Mouse (Mus musculus) kidney, adult 2 months (tissue): Measurements from ENCODE around the gene Tmem170b.

Experiments used
- CTCF ChIP-seq: fragments of 200-500 bp; conservative IDR thresholded peaks from 2 replicates; pipeline ENCODE4 v1.5.1; 2011; ENCODE audit warnings: low read depth, mild to moderate bottlenecking, control low read depth, low read length, moderate library complexity, mixed read lengths; ENCODE audit not compliant: insufficient read depth, insufficient read length
- POLR2A ChIP-seq: fragments of 200-500 bp; IDR thresholded peaks from one replicate; pipeline ENCODE4 v1.6.1; 2011; ENCODE audit warnings: low read depth, low read length, control low read depth

DNA sequence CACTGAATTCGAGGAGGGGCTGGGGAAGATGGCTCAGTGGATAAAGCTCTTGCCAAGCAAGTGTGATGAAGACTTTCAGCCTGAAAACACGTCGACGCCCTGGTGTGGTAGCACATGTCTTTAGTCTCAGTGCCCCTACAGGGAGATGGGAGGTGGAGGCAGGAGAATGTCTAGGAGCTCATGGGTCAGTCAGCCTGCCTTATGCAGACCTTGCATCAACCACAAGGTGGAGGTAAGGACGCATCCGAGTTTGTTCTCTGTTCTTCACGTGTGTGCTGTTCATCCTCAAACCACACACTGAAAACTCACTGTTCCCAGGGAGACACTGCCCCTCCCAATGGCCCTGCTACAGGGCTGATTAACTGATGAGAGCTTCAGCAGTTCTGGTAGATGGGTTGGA lies 45.0 kb downstream of the Tmem170b start:
- TF ChIP-seq CTCF (no peak; the same call in 1 of the 2 replicates), POLR2A (no peak)
